Mouse (Mus musculus) forebrain, embryonic 13.5 days (tissue): Measurements from ENCODE around the gene Mprip. TPM values are rescaled to one million over a fixed set of nuclear protein-coding genes. Genes with fewer than 3 reads are reported as not detected.

Experiments
- ATAC-seq: fragments of 200-750 bp; cut with Nextera tagmentation; 2 replicates; pipeline ENCODE4 v1.8.0; 2017
- H3K27ac ChIP-seq: fragments of 300-500 bp; sonication (generic); 2 replicates; pipeline ENCODE4 v1.5.1; 2015; ENCODE audit warnings: inconsistent platforms, mild to moderate bottlenecking, moderate library complexity
- H3K27me3 ChIP-seq: fragments of 300-500 bp; sonication (generic); 2 replicates; pipeline ENCODE4 v1.6.1; 2015; ENCODE audit warnings: mild to moderate bottlenecking, inconsistent platforms
- H3K36me3 ChIP-seq: fragments of 300-500 bp; sonication (generic); 2 replicates; pipeline ENCODE4 v1.6.1; 2015; ENCODE audit warnings: mild to moderate bottlenecking, inconsistent platforms; ENCODE audit not compliant: poor library complexity, severe bottlenecking
- H3K4me1 ChIP-seq: fragments of 300-500 bp; sonication (generic); 2 replicates; pipeline ENCODE4 v1.6.1; 2015; ENCODE audit warnings: inconsistent platforms
- H3K4me2 ChIP-seq: fragments of 300-500 bp; sonication (generic); 2 replicates; pipeline ENCODE4 v1.6.1; 2015; ENCODE audit warnings: inconsistent platforms, mild to moderate bottlenecking, moderate library complexity
- H3K4me3 ChIP-seq: fragments of 300-500 bp; sonication (generic); 2 replicates; pipeline ENCODE4 v1.5.1; 2015; ENCODE audit warnings: mild to moderate bottlenecking, inconsistent platforms
- H3K9ac ChIP-seq: fragments of 300-500 bp; sonication (generic); 2 replicates; pipeline ENCODE4 v1.6.1; 2015; ENCODE audit warnings: mild to moderate bottlenecking, inconsistent platforms
- H3K9me3 ChIP-seq: fragments of 300-500 bp; sonication (generic); replicated peaks from 2 replicates; pipeline ENCODE4 v1.6.1; 2016; ENCODE audit warnings: inconsistent platforms
- WGBS: fragments of 180-500 bp; shearing (Covaris S2); methylation state at CpG from one replicate; pipeline ENCODE4 v1.1.7; 2015; 5-methylcytosine and 5-hydroxymethylcytosine counted together
- polyA plus RNA-seq: library from polyadenylated mRNA; unstranded; fragments of >200 nt; fragmentation: Nextera tagmentation; extraction: Ambion mirVana; gene quantifications from 2 replicates; pipeline ENCODE4 v1.2.1, GENCODE M21; 2015

Mprip gene
- polyA plus RNA-seq, 1 experiment from 2014 or later, result 37.1 TPM

DNA sequence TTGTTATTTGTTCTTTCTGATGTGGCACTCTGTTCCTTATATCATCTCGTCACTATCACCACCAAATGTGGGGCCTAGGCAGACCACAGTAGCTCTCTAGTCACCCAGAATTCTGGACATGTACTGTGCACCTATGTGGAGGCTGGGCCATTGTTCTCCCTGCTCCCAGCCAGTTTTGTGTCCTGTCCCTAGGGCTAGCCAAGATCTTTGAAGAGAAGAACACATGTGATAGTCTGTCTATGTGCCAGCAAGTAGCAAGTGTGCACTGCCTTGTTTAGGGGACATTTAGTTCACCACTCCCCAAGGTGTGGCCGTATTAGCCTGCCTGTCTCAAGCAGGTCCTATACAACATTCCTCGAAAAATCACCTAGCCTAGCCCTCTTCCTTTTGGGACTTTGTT is 87.9 kb downstream of the Mprip start:
- no peak overlapping the region for H3K9ac ChIP-seq
- no peak overlapping the region for H3K4me2 ChIP-seq
- no peak overlapping the region for H3K4me3 ChIP-seq
- ATAC-seq, result no peak
- H3K36me3 ChIP-seq, result peaks cover 73% of the 10 kb centered on the region
- H3K4me1 ChIP-seq, result no peaks in the 10 kb centered on the region
- H3K27me3 ChIP-seq, result no peaks in the 10 kb centered on the region
- H3K27ac ChIP-seq, result no peak overlapping the region
- H3K9me3 ChIP-seq, result no peaks in the 10 kb centered on the region
- WGBS, result 94% methylated on average over 3 of the region's 3 CpGs

GRCm38 (mm10) chr11:59754504-59754903 is 93.4 kb downstream of the Mprip start:
- Histone ChIP-seq H3K4me3 (no peak overlapping the region), H3K36me3 (peaks cover 95% of the 10 kb centered on the region), H3K9ac (no peak overlapping the region), H3K27me3 (no peaks in the 10 kb centered on the region), H3K9me3 (no peaks in the 10 kb centered on the region), H3K27ac (no peak overlapping the region), H3K4me1 (no peaks in the 10 kb centered on the region), H3K4me2 (no peak overlapping the region)
- WGBS, result 95% methylated on average over 6 of the region's 6 CpGs
- ATAC-seq, result no peak

DNA sequence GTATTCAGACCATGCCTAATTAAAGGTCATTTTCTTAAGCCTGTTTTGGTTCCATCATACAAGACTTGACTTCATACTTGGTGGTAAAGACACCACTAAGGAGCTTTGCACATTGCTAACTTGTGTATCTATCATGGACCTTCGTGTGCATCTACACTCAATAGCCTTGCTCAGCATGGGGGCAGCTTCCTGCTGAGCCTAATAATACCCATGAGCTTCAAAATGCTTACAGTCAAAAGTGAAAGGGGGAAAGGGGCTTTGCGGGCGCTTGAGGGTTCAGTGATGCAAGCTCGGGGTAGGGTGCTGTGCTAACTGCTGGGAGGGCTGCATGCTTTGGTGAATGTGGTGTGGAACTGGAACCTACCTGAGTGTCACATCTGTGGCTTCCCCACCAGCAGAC is 95.2 kb downstream of the Mprip start:
- no peak for ATAC-seq
- Histone ChIP-seq H3K9ac (no peak overlapping the region), H3K4me1 (no peaks in the 10 kb centered on the region), H3K27ac (no peak overlapping the region), H3K9me3 (no peaks in the 10 kb centered on the region), H3K4me3 (no peak overlapping the region), H3K4me2 (no peak overlapping the region), H3K36me3 (peaks cover 96% of the 10 kb centered on the region), H3K27me3 (no peaks in the 10 kb centered on the region)
- 56% methylated on average over 4 of the region's 4 CpGs for WGBS

- Histone ChIP-seq H3K27me3 (no peaks in the 10 kb centered on the region), H3K4me2 (no peak overlapping the region), H3K9ac (no peak overlapping the region), H3K9me3 (no peaks in the 10 kb centered on the region), H3K4me1 (no peaks in the 10 kb centered on the region), H3K27ac (no peak overlapping the region), H3K36me3 (peaks cover 92% of the 10 kb centered on the region), H3K4me3 (no peak overlapping the region)
- 91% methylated on average over 9 of the region's 9 CpGs for WGBS
- ATAC-seq, result no peak
Measured at GRCm38 (mm10) chr11:59758191-59758985, 97.3 kb downstream of the Mprip start.

GRCm38 (mm10) chr11:59759178-59759577 is 98.1 kb downstream of the Mprip start:
- peaks cover 93% of the 10 kb centered on the region for H3K36me3 ChIP-seq
- WGBS, result 76% methylated on average over 4 of the region's 4 CpGs
- H3K27me3 ChIP-seq, result no peaks in the 10 kb centered on the region
- H3K4me3 ChIP-seq, result no peak overlapping the region
- H3K9me3 ChIP-seq, result no peaks in the 10 kb centered on the region
- no peak overlapping the region for H3K9ac ChIP-seq
- no peak for ATAC-seq
- H3K4me2 ChIP-seq, result no peak overlapping the region
- no peak overlapping the region for H3K27ac ChIP-seq
- no peaks in the 10 kb centered on the region for H3K4me1 ChIP-seq

DNA sequence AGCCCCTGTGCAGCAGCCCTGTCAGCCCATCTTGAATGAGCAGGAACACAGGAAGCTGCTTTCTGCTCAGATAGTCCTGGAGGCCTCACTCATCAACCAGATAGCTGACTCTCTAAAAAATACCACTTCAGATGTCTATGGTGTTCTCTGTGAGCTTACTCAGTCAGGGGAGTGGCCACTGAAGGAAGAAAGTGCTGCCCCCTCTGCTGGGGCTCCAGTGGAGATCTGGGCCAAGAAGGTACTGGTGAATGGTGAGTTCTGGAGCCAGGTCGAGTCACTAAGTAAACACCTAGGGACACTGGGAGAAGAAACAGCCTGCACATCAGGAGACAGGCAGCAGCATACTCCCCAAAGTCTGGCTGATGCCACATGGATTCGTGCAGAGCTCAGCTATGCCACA is 98.5 kb downstream of the Mprip start:
- H3K4me1 ChIP-seq, result no peaks in the 10 kb centered on the region
- H3K4me3 ChIP-seq, result no peak overlapping the region
- WGBS, result 85% methylated on average over 2 of the region's 2 CpGs
- H3K27me3 ChIP-seq, result no peaks in the 10 kb centered on the region
- H3K27ac ChIP-seq, result no peak overlapping the region
- no peaks in the 10 kb centered on the region for H3K9me3 ChIP-seq
- peaks cover 95% of the 10 kb centered on the region for H3K36me3 ChIP-seq
- no peak overlapping the region for H3K9ac ChIP-seq
- H3K4me2 ChIP-seq, result no peak overlapping the region
- no peak for ATAC-seq

- H3K4me2 ChIP-seq, result no peak overlapping the region
- peaks cover 95% of the 10 kb centered on the region for H3K36me3 ChIP-seq
- no peaks in the 10 kb centered on the region for H3K9me3 ChIP-seq
- H3K4me3 ChIP-seq, result no peak overlapping the region
- ATAC-seq, result no peak
- no peaks in the 10 kb centered on the region for H3K27me3 ChIP-seq
- H3K9ac ChIP-seq, result no peak overlapping the region
- H3K27ac ChIP-seq, result no peak overlapping the region
- H3K4me1 ChIP-seq, result no peaks in the 10 kb centered on the region
- WGBS, result 93% methylated on average over 6 of the region's 6 CpGs
Measured at GRCm38 (mm10) chr11:59760796-59761195, 99.7 kb downstream of the Mprip start.

GRCm38 (mm10) chr11:59769307-59769706 is 108.2 kb downstream of the Mprip start:
- Histone ChIP-seq H3K4me1 (no peaks in the 10 kb centered on the region), H3K9ac (no peak overlapping the region), H3K9me3 (no peaks in the 10 kb centered on the region), H3K27me3 (no peaks in the 10 kb centered on the region), H3K27ac (no peak overlapping the region), H3K4me2 (no peak overlapping the region), H3K36me3 (peaks cover 100% of the 10 kb centered on the region), H3K4me3 (no peak overlapping the region)
- 87% methylated on average over 2 of the region's 2 CpGs for WGBS
- ATAC-seq, result no peak

- no peaks in the 10 kb centered on the region for H3K27me3 ChIP-seq
- H3K4me3 ChIP-seq, result no peak overlapping the region
- H3K36me3 ChIP-seq, result peaks cover 100% of the 10 kb centered on the region
- 91% methylated on average over 6 of the region's 6 CpGs for WGBS
- H3K27ac ChIP-seq, result no peak overlapping the region
- no peaks in the 10 kb centered on the region for H3K4me1 ChIP-seq
- ATAC-seq, result no peak
- no peak overlapping the region for H3K4me2 ChIP-seq
- no peaks in the 10 kb centered on the region for H3K9me3 ChIP-seq
- H3K9ac ChIP-seq, result no peak overlapping the region
Measured at GRCm38 (mm10) chr11:59769738-59770137, 108.6 kb downstream of the Mprip start.

DNA sequence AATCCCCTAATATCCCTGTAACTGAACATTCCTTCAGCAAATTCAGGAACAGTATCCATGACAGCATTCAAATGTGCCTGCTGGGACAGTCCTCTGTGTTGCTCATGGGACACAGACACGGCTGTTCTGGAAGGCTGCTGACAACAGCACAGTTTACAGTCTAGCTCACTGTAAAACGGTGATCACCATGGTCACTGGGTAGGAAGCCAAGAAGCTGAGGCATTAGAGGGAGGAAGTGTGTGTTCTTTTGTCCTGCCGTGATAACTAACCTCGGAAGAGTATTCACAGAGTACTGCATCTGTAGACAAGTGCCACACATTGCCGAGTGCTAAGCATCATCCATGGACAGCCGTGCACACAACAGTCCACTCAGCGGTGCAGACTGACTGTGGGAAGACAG is 109.6 kb downstream of the Mprip start:
- Histone ChIP-seq H3K9me3 (no peaks in the 10 kb centered on the region), H3K27ac (no peak overlapping the region), H3K4me1 (no peaks in the 10 kb centered on the region), H3K36me3 (peaks cover 100% of the 10 kb centered on the region), H3K27me3 (no peaks in the 10 kb centered on the region), H3K4me2 (no peak overlapping the region), H3K9ac (no peak overlapping the region), H3K4me3 (no peak overlapping the region)
- WGBS, result 85% methylated on average over 7 of the region's 7 CpGs
- ATAC-seq, result no peak

GRCm38 (mm10) chr11:59772291-59772690 is 111.2 kb downstream of the Mprip start:
- Histone ChIP-seq H3K9me3 (no peaks in the 10 kb centered on the region), H3K27ac (no peak overlapping the region), H3K27me3 (no peaks in the 10 kb centered on the region), H3K4me1 (no peaks in the 10 kb centered on the region), H3K9ac (no peak overlapping the region), H3K36me3 (peaks cover 100% of the 10 kb centered on the region), H3K4me2 (no peak overlapping the region), H3K4me3 (no peak overlapping the region)
- WGBS, result 84% methylated on average over 2 of the region's 2 CpGs
- ATAC-seq, result no peak

DNA sequence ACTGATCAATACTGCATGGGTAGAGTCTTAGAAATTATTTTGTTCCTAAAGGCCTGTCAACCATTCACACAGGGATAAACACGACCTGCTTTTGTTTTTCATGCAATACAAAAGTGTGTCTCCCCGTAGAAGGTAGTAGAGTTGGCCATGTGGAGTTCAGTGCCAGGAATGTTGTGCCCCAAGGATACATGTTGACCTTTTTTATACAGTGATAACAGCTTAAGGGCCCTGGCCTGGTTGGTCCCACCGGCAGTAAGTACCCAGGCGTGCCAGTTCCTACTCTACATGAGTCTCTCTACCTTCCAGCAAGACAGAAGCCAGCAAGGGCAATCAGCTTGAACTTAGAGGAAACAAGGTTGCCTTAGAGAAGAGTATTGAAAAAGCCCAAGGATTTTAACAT is 111.8 kb downstream of the Mprip start:
- Histone ChIP-seq H3K27me3 (no peaks in the 10 kb centered on the region), H3K9me3 (no peaks in the 10 kb centered on the region), H3K4me2 (no peak overlapping the region), H3K9ac (no peak overlapping the region), H3K27ac (no peak overlapping the region), H3K4me3 (no peak overlapping the region), H3K4me1 (no peaks in the 10 kb centered on the region), H3K36me3 (peaks cover 99% of the 10 kb centered on the region)
- 90% methylated on average over 4 of the region's 4 CpGs for WGBS
- ATAC-seq, result no peak

GRCm38 (mm10) chr11:59774522-59774921 is 113.4 kb downstream of the Mprip start:
- H3K4me2 ChIP-seq, result no peak overlapping the region
- no peaks in the 10 kb centered on the region for H3K9me3 ChIP-seq
- 93% methylated on average over 4 of the region's 4 CpGs for WGBS
- no peak overlapping the region for H3K4me3 ChIP-seq
- no peak for ATAC-seq
- H3K9ac ChIP-seq, result no peak overlapping the region
- H3K27me3 ChIP-seq, result no peaks in the 10 kb centered on the region
- H3K4me1 ChIP-seq, result no peaks in the 10 kb centered on the region
- no peak overlapping the region for H3K27ac ChIP-seq
- peaks cover 94% of the 10 kb centered on the region for H3K36me3 ChIP-seq
